In genomic region chr19:53080026-53080425, GRCm38 (mm10) we compare ENCODE assay signal across 18 mouse cellular contexts. TPM values are rescaled to one million over a fixed set of nuclear protein-coding genes. Genes with fewer than 3 reads are reported as not detected.
DNase-seq lines count a peak whose midpoint lies in the region; ATAC-seq and TF ChIP-seq lines count a peak whose summit lies in the region.
"Had no signal": no experiment of that assay in that cellular context is flagged by ENCODE, and none has a peak within 500 bp of the region (broad histone marks: within the 10 kb centered on the region; RNA-seq: fewer than 3 reads in every experiment).

No protein-coding gene starts in this region.

- no peak overlapping the region for H3K9ac ChIP-seq in limb, embryonic 12.5 days (replicated peaks)
- H3K9ac ChIP-seq: embryonic facial prominence, embryonic 12.5 days; heart, embryonic 13.5 days; liver, embryonic 15.5 days had no signal

- H3K27me3 ChIP-seq in limb, embryonic 12.5 days = no peaks in the 10 kb centered on the region
- H3K27me3 ChIP-seq: embryonic facial prominence, embryonic 12.5 days; heart, embryonic 13.5 days had no signal

- H3K36me3 ChIP-seq in limb, embryonic 12.5 days = no peaks in the 10 kb centered on the region
- H3K36me3 ChIP-seq: embryonic facial prominence, embryonic 12.5 days; heart, embryonic 13.5 days; liver, embryonic 15.5 days had no signal

- no peak for DNase-seq in gastrocnemius, adult 2 months
- DNase-seq in gastrocnemius, adult 8-10 months (ENCODE audit: low spot score in 2 of 2) = no peak
- DNase-seq in kidney, adult 8-10 months = peak; percentile 50 to 62
- peak; percentile 20 for DNase-seq in yolk sac, embryonic 10.5 days (ENCODE audit: low spot score)
- DNase-seq in heart, postnatal 14 days = no peak
- no peak for DNase-seq in c-Kit-positive CD71-positive TER-119-positive erythroid progenitor cells, embryonic 14.5 days (ENCODE audit: low spot score)
- DNase-seq: cerebellum, adult 18-20 months; gastrocnemius, postnatal 36 days; lung, postnatal 4 days; midbrain, embryonic 14.5 days; right cerebral cortex, postnatal 14 days had no signal

- H3K4me2 ChIP-seq in limb, embryonic 12.5 days = no peak overlapping the region
- H3K4me2 ChIP-seq: embryonic facial prominence, embryonic 12.5 days; heart, embryonic 13.5 days; liver, embryonic 15.5 days had no signal

- H3K27ac ChIP-seq in gastrocnemius, adult 2 months = peak overlapping the region; percentile 49
- peak overlapping the region; percentile 92 for H3K27ac ChIP-seq in limb, embryonic 12.5 days
- H3K27ac ChIP-seq: heart, embryonic 13.5 days; hindbrain, embryonic 10.5 days; kidney, postnatal 0 days; liver, embryonic 15.5 days had no signal

- no peak for TF ChIP-seq CTCF in gastrocnemius, adult 2 months (IDR thresholded peaks at IDR 0.05)

- H3K9me3 ChIP-seq in limb, embryonic 12.5 days = no peaks in the 10 kb centered on the region
- H3K9me3 ChIP-seq: embryonic facial prominence, embryonic 12.5 days; liver, embryonic 15.5 days had no signal

- intact Hi-C loops in gastrocnemius, adult 2 months (cut with DNase I) = no loop called here
- intact Hi-C loops in heart, postnatal 14 days (cut with DNase I) = no loop called here

- no peak for ATAC-seq in limb, embryonic 12.5 days (ENCODE audit: insufficient number of reproducible peaks, insufficient read depth, low FRiP score, low TSS enrichment, low read depth)
- ATAC-seq in megakaryocyte progenitor cell, adult 5-6 weeks (replicated peaks; ENCODE audit: poor library complexity) = no peak

- peaks cover 68% of the 10 kb centered on the region for H3K4me1 ChIP-seq in limb, embryonic 12.5 days (replicated peaks)

- 67% methylated on average over 11 of the region's 11 CpGs for WGBS in limb, embryonic 12.5 days

- H3K4me3 ChIP-seq in gastrocnemius, adult 2 months = no peak overlapping the region
- no peak overlapping the region for H3K4me3 ChIP-seq in limb, embryonic 12.5 days (replicated peaks)
- H3K4me3 ChIP-seq: embryonic facial prominence, embryonic 12.5 days; heart, embryonic 13.5 days; hindbrain, embryonic 10.5 days; liver, embryonic 15.5 days had no signal

RNA-seq across cellular contexts. Expression of gene Xpnpep1, which starts 40.0 kb away (rescaled TPM):
- total RNA-seq in gastrocnemius, adult 2 months (2021) = 10 to 100 TPM; 41.9 to 48.9 TPM
- 10 to 100 TPM; 37.7 to 45.2 (median 39.7) TPM for total RNA-seq in gastrocnemius, adult 8-10 months (2022)
- 146 and 150 TPM in 2 replicates for polyA plus RNA-seq in limb, embryonic 12.5 days (2016; fragmentation: Nextera tagmentation; extraction: Ambion mirVana)
- total RNA-seq in megakaryocyte progenitor cell, adult 5-6 weeks (2015) = 55.6 and 57.3 TPM in 2 replicates
- total RNA-seq in megakaryocyte progenitor cell, adult 5-6 weeks (2017) = 46.9 and 62.8 TPM in 2 replicates
- total RNA-seq in heart, postnatal 14 days (2021) = 100 to 1,000 TPM in 1 of 2 experiments, 10 to 100 TPM in 1; 93.8 to 105 TPM

Comparison
In these comparisons a context has a peak if more than half of its experiments do, and no peak if none do; other contexts are left out.
1. DNase-seq: peak in kidney, adult 8-10 months (2 of 2) and yolk sac, embryonic 10.5 days (single experiment); none in gastrocnemius, adult 2 months (single experiment), gastrocnemius, adult 8-10 months (0 of 2), heart, postnatal 14 days (0 of 2) and c-Kit-positive CD71-positive TER-119-positive erythroid progenitor cells, embryonic 14.5 days (single experiment).